Mouse (Mus musculus): ENCODE data around the gene Gm2012. TPM values are rescaled to one million over a fixed set of nuclear protein-coding genes. Genes with fewer than 3 reads are reported as not detected.

Gene Gm2012
- polyA plus RNA-seq (2014; fragmentation: Illumina TruSeq; extraction: RNeasy Lipid Tissue Mini Kit (QIAGEN cat#74804); ENCODE audit: low read depth, low replicate concordance), result not detected

GRCm38 (mm10) chrX:26231255-26231654 is at the start of gene Gm2012:
Gm2012 (minus strand) TSS chrX:26231355.

Other genes with a start within 250 kb of the Gm2012 start
- not detected for gene Gm5168, start 180.3 kb downstream of the Gm2012 start, polyA plus RNA-seq (2014; fragmentation: Illumina TruSeq; extraction: RNeasy Lipid Tissue Mini Kit (QIAGEN cat#74804); ENCODE audit: low read depth, low replicate concordance)
- not detected for gene Gm2030, start 78.7 kb upstream of the Gm2012 start, polyA plus RNA-seq (2014; fragmentation: Illumina TruSeq; extraction: RNeasy Lipid Tissue Mini Kit (QIAGEN cat#74804); ENCODE audit: low read depth, low replicate concordance)